Mouse (Mus musculus) stomach, embryonic 14.5 days (tissue): ENCODE results near the gene Grin2b. TPM values are rescaled to one million over a fixed set of nuclear protein-coding genes. Genes with fewer than 3 reads are reported as not detected.
"Not testable (repeated sequence)": the region's sequence is repeated elsewhere in the genome, so short reads cannot be mapped to it uniquely, and the experiment has no call there.

ENCODE experiments used
- ATAC-seq: fragments of 200-750 bp; cut with Nextera tagmentation; 2 replicates; pipeline ENCODE4 v1.8.0; 2017; ENCODE audit warnings: low read depth, moderate TSS enrichment; ENCODE audit not compliant: insufficient number of reproducible peaks, insufficient read depth, low FRiP score
- H3K27ac ChIP-seq: fragments of 300-500 bp; sonication (generic); 2 replicates; pipeline ENCODE4 v1.5.1; 2014; ENCODE audit warnings: mild to moderate bottlenecking, low read length, moderate library complexity, mixed read lengths
- H3K27me3 ChIP-seq: fragments of 300-500 bp; sonication (generic); 2 replicates; pipeline ENCODE4 v1.6.1; 2014; ENCODE audit warnings: low read length, control low read depth, mixed read lengths; ENCODE audit not compliant: control insufficient read depth, insufficient read depth
- H3K36me3 ChIP-seq: fragments of 300-500 bp; sonication (generic); 2 replicates; pipeline ENCODE4 v1.6.1; 2014; ENCODE audit warnings: mild to moderate bottlenecking, control low read depth, low read length, moderate library complexity, mixed read lengths; ENCODE audit not compliant: control insufficient read depth, insufficient read depth
- H3K4me1 ChIP-seq: fragments of 300-500 bp; sonication (generic); 2 replicates; pipeline ENCODE4 v1.6.1; 2014; ENCODE audit warnings: low read length, control low read depth, mixed read lengths; ENCODE audit not compliant: control insufficient read depth, insufficient read depth
- H3K4me2 ChIP-seq: fragments of 300-500 bp; sonication (generic); replicated peaks from 2 replicates; pipeline ENCODE4 v1.6.1; 2014; ENCODE audit warnings: low read depth, low read length, control low read depth
- H3K4me3 ChIP-seq: fragments of 300-500 bp; sonication (generic); 2 replicates; pipeline ENCODE4 v1.5.1; 2014; ENCODE audit warnings: low read depth, low read length, control low read depth
- H3K9ac ChIP-seq: fragments of 300-500 bp; sonication (generic); replicated peaks from 2 replicates; pipeline ENCODE4 v1.6.1; 2014; ENCODE audit warnings: low read depth, mild to moderate bottlenecking, control low read depth, low read length, moderate library complexity, mixed read lengths
- H3K9me3 ChIP-seq: fragments of 300-500 bp; sonication (generic); 2 replicates; pipeline ENCODE4 v1.6.1; 2016; ENCODE audit warnings: low read depth, low read length, control low read depth; ENCODE audit not compliant: control insufficient read depth
- WGBS: fragments of 180-500 bp; shearing (Covaris S2); extraction: QIAGEN DNeasy Blood & Tissue Kit; methylation state at CpG from one replicate; pipeline ENCODE4 v1.1.7; 2014; 5-methylcytosine and 5-hydroxymethylcytosine counted together
- polyA plus RNA-seq: library from polyadenylated mRNA; unstranded; fragments of >200 nt; fragmentation: Nextera tagmentation; extraction: Ambion mirVana; gene quantifications from 2 replicates; pipeline ENCODE4 v1.2.1, GENCODE M21; 2014

Grin2b gene
- polyA plus RNA-seq, 1 experiment from 2014 or later, result 1.8 TPM

DNA sequence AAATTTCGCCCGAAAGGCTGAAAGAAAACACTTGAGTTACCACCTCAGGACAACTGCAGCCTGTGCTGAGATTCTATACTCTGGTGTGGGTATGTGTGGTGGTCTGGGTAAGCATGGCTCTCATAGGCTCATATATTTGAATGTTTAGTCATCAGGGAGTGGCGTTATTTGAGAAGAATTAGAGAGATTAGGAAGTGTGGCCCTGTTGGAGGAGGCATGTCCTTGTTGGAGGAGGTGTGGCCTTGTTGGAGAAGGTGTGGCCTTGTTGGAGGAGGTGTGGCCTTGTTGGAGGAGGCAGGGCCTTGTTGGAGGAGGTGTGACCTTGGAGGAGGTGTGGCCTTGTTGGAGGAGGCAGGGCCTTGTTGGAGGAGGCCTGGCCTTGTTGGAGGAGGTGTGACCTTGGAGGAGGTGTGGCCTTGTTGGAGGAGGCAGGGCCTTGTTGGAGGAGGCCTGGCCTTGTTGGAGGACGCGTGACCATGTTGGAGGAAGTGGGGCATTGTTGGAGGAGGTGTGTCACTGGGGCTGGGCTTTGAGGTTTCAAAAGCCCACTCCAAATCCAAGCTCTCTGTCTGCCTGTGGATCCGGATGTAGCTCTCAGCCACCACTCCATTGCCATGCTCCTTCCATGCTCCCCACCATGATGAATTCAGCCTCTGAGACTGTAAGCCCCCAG is 466.3 kb downstream of the Grin2b start:
- not testable (repeated sequence) for H3K9ac ChIP-seq, H3K36me3 ChIP-seq, H3K27me3 ChIP-seq, H3K4me1 ChIP-seq, H3K4me3 ChIP-seq, H3K4me2 ChIP-seq, H3K27ac ChIP-seq, H3K9me3 ChIP-seq
- 85% methylated on average over 6 of the region's 6 CpGs for WGBS
- peak; percentile 49; the same call in 1 of the 2 replicates for ATAC-seq

DNA sequence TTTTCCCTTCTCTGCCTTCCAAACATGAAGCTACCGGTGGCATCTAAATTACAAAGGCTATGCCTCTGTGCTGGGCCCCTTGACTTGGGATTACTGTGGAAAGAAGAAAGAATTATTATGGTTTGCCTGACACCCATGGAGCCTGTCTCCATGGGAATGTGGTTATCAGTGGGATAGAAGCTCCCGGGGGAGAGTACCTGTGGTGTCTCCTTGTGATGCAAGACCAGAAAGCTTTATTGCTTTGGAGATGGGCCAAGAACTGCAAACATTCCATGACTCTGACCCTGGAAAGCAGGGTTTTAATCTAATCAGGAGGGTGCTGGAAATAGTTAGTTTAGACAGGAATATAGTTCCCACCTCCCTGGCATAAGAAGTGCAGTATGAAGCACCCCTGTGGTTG is 469.7 kb downstream of the Grin2b start:
- Histone ChIP-seq H3K27ac (no peak overlapping the region), H3K4me1 (no peaks in the 10 kb centered on the region), H3K36me3 (no peaks in the 10 kb centered on the region), H3K27me3 (no peaks in the 10 kb centered on the region), H3K4me2 (no peak overlapping the region), H3K9me3 (no peaks in the 10 kb centered on the region), H3K9ac (no peak overlapping the region), H3K4me3 (no peak overlapping the region)
- no peak for ATAC-seq
- WGBS, result 54% methylated on average over 2 of the region's 2 CpGs

DNA sequence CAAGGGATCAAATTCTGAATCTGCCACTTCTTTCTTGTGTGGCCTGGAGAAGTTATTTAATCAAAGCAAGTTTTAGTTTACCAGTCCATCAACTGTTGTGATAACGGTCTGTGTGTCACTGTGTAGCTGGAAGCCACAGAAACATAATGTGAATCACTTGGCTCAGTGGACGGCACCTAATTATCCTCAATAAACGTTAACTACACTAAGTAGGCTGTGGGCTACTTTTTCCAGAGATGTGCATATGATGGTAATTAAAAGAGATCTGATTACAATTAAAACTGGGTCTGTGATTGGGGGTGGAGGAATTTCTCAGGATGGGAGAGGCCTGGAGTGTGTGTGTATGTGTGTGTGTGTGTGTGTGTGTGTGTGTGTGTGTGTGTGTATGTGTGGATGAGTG is 471.9 kb downstream of the Grin2b start:
- no peak for ATAC-seq
- no peaks in the 10 kb centered on the region for H3K36me3 ChIP-seq
- H3K27ac ChIP-seq, result no peak overlapping the region
- no peak overlapping the region for H3K4me3 ChIP-seq
- H3K9ac ChIP-seq, result no peak overlapping the region
- H3K9me3 ChIP-seq, result no peaks in the 10 kb centered on the region
- WGBS, result 71% methylated on average over 3 of the region's 3 CpGs
- no peaks in the 10 kb centered on the region for H3K27me3 ChIP-seq
- H3K4me1 ChIP-seq, result no peaks in the 10 kb centered on the region
- no peak overlapping the region for H3K4me2 ChIP-seq

DNA sequence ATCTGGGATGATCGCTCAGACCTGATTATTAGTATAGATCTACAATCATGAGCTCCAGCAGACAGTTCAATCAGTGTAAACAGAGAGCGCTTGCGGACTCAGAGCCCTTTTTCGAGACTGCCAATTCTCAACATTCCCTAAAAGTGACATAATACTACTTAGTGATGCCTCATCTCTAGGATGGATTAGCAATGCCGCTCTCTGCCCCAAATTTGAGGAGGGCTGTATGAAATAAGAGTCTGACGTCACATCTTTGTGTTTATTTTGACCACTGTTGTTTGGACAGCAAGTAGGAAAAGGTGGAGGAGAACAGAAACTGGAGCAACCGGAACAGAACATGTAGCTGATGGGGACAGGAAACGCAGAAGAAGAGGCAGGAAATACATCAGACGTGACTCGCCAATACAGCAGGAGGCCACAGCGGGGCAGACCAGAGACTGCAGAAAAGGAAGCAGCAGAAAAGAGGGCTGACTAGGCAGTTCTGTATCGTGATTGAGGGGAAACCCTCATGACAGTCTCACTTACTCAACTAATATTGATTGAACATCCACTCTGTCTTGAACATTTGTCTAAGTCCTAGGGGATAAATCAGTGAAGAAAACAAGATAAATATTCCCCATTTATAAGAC is 472.5 kb downstream of the Grin2b start:
- Histone ChIP-seq H3K9me3 (no peaks in the 10 kb centered on the region), H3K27ac (no peak overlapping the region), H3K4me2 (no peak overlapping the region), H3K4me1 (no peaks in the 10 kb centered on the region), H3K9ac (no peak overlapping the region), H3K36me3 (no peaks in the 10 kb centered on the region), H3K27me3 (no peaks in the 10 kb centered on the region), H3K4me3 (no peak overlapping the region)
- ATAC-seq, result no peak
- WGBS, result 69% methylated on average over 12 of the region's 12 CpGs

DNA sequence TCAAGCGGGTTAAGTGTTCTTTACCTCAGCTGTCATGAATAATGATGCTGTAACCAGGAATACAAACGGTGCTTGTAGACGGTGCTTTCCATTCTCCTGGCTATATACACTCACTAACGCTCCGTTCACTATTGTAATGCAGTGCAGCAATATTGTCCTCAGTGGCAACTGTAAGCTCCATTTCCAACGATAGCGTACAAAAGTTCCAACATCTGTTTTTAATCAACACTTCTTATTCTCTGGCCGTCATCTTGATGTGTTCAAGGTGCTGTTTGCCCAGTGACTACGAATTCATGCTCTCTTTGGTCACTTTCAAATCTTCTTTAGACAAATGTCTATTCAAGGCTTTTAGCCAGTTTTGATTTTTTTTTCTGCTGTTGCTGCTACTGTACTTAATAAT is 480.8 kb downstream of the Grin2b start:
- WGBS, result 46% methylated on average over 9 of the region's 9 CpGs
- H3K36me3 ChIP-seq, result no peaks in the 10 kb centered on the region
- H3K9me3 ChIP-seq, result peaks cover 2% of the 10 kb centered on the region; the same call in 1 of the 2 replicates
- H3K4me1 ChIP-seq, result no peaks in the 10 kb centered on the region
- H3K27ac ChIP-seq, result no peak overlapping the region
- ATAC-seq, result no peak
- H3K4me2 ChIP-seq, result no peak overlapping the region
- no peak overlapping the region for H3K4me3 ChIP-seq
- H3K27me3 ChIP-seq, result no peaks in the 10 kb centered on the region
- H3K9ac ChIP-seq, result no peak overlapping the region

DNA sequence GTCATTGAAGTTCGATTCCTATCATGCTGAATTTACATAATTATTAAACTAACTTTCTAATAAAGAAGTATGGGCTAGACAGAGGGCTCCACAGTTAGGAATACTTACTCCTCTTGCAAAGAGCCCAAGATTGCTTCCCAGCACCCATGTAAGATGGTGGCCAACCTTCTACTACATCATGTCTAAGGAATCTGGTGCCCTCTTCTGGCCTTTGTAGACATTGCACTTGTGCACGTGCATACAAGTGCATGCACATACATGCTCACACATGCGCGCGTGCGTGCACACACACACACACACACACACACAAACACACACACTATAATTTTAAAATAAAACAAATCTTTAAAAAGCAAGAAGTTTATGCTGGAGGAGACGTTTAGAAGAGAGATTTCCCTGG is 481.8 kb downstream of the Grin2b start:
- no peak overlapping the region for H3K9ac ChIP-seq
- H3K36me3 ChIP-seq, result no peaks in the 10 kb centered on the region
- no peak overlapping the region for H3K4me3 ChIP-seq
- no peaks in the 10 kb centered on the region for H3K27me3 ChIP-seq
- WGBS, result 92% methylated on average over 7 of the region's 7 CpGs
- H3K27ac ChIP-seq, result no peak overlapping the region
- ATAC-seq, result no peak
- H3K4me1 ChIP-seq, result no peaks in the 10 kb centered on the region
- peaks cover 2% of the 10 kb centered on the region; the same call in 1 of the 2 replicates for H3K9me3 ChIP-seq
- no peak overlapping the region for H3K4me2 ChIP-seq

DNA sequence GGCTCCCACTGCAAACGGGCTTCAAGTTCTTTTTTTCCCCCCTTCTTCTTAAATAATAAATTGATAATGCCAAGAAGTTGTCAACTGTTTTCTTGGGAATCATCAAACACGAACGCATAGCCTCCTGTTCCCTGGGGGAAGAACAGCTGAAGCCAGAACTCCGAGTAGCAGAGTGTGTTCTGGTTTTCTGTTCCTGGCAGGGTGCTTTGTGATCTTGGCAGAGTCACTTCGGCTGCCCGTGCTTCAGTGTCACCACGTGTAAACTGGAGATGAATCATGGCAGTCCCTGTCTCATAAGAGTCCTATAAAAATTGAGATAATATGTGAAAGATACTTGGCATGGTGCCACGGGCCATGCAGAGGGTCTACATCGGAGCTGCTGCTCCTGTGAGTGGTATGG is 485.4 kb downstream of the Grin2b start:
- H3K36me3 ChIP-seq, result no peaks in the 10 kb centered on the region
- 72% methylated on average over 9 of the region's 9 CpGs for WGBS
- H3K4me2 ChIP-seq, result no peak overlapping the region
- no peaks in the 10 kb centered on the region for H3K4me1 ChIP-seq
- no peak for ATAC-seq
- H3K27me3 ChIP-seq, result no peaks in the 10 kb centered on the region
- H3K9ac ChIP-seq, result no peak overlapping the region
- no peak overlapping the region for H3K4me3 ChIP-seq
- H3K27ac ChIP-seq, result no peak overlapping the region
- peaks cover 2% of the 10 kb centered on the region; the same call in 1 of the 2 replicates for H3K9me3 ChIP-seq

DNA sequence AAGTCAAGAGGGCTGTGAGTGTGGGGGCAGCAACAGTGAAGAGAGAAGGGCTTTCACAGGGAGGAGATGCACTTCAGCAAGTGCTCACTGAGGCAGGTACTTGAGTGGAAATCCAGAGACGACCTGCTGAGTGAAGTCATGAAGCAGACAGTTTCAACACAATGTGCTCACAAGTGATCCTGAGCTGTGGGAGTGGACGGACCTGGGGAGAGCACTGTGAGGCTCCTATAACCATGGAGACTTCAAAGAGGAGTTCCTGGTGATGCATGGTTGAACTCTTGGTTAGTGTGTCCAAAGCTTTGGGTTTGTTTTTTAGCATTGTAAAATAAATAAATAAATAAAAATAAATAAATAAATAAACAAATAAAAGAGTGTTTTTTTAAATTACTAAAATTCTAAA is 489.1 kb downstream of the Grin2b start:
- no peak overlapping the region for H3K27ac ChIP-seq
- no peak overlapping the region for H3K9ac ChIP-seq
- no peak overlapping the region for H3K4me2 ChIP-seq
- H3K27me3 ChIP-seq, result no peaks in the 10 kb centered on the region
- no peaks in the 10 kb centered on the region for H3K36me3 ChIP-seq
- 0 out of 2 replicates have a peak, but pooled peaks cover 3% of the 10 kb centered on the region for H3K4me1 ChIP-seq
- no peak overlapping the region for H3K4me3 ChIP-seq
- WGBS, result 73% methylated on average over 2 of the region's 2 CpGs
- no peak for ATAC-seq
- no peaks in the 10 kb centered on the region for H3K9me3 ChIP-seq

DNA sequence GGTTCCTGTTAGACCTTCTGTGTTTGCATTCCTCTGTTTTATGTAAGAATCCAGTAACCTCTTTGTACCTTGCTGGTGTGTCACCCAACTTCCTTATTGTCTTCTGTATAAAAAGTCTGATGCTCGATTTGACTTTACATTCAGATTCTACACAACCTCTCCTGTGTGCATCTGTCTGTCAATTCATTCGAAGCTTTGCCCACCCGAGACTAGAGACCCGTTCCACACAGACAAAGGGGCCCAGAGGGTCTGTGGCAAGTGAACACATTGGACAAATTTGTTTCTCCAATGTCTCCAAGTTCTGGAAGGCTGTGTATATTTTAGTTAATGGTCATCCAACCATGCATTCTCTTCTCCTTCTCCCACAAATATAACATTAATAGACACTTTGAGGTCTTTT is 491.9 kb downstream of the Grin2b start:
- H3K9ac ChIP-seq, H3K9me3 ChIP-seq, H3K27me3 ChIP-seq, H3K4me3 ChIP-seq, ATAC-seq, H3K4me1 ChIP-seq, H3K4me2 ChIP-seq, H3K36me3 ChIP-seq, H3K27ac ChIP-seq: not testable (repeated sequence)
- WGBS, result 80% methylated on average over 4 of the region's 4 CpGs
